Mouse (Mus musculus) C2C12 (cell line): ENCODE results near the gene AA986860.

Experiments
- CTCF ChIP-seq: IDR thresholded peaks from one replicate; pipeline ENCODE4 v1.5.1; 2011; ENCODE audit not compliant: control insufficient read depth, insufficient read depth, insufficient read length
- MAX ChIP-seq: IDR thresholded peaks from one replicate; pipeline ENCODE4 v1.6.1; 2011; ENCODE audit warnings: mild to moderate bottlenecking, control low read depth
- MYOD1 ChIP-seq: IDR thresholded peaks from one replicate; pipeline ENCODE4 v1.6.1; 2011; ENCODE audit warnings: low read depth; ENCODE audit not compliant: control insufficient read depth, insufficient read length
- USF1 ChIP-seq: IDR thresholded peaks from one replicate; pipeline ENCODE4 v1.6.1; 2011; ENCODE audit warnings: low read depth, mild to moderate bottlenecking, control low read depth, moderate library complexity

DNA sequence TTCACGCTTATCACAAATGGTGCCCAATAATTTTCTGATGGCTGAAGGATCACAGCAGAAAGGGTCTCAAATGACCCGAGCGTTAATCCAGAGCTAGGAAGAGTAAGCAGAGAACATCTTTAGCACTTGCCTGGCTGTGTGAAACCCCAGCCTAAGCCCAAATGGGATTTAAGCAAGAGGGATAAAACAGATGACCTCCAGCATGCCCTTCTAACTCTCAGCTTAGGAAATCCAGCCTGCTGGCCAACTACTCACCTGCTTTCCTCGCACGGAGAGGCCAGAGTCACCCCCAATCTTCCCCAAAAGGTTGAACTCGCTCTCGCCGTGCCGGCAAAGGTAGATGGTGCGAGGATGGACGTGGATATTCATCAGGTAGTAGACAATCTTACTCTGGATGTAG is 29.8 kb upstream of the AA986860 start:
- TF ChIP-seq CTCF (no peak), MAX (no peak), MYOD1 (no peak), USF1 (no peak)
